28 mouse cellular contexts compared by ENCODE assay signal in the genomic region with DNA sequence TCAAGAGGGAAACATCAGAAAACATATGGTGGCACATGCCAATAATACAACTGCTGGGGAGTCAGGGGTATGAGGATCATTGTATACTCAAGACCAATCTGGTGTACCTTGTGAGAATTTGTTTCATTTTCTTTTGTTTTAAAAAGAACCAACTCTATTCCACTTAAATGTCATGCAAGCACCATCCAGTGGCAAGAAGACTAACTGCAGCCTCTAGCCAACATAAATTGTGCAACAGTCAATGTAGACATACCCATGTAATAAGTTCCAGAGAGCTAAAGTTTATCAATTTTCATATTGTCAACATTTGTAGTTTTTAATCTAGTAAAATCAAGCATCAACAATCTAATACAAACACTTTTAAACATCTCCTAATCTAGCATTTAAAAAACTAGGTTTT. TPM values are rescaled to one million over a fixed set of nuclear protein-coding genes. Genes with fewer than 3 reads are reported as not detected.
DNase-seq lines count a peak whose midpoint lies in the region; ATAC-seq and TF ChIP-seq lines count a peak whose summit lies in the region.
"Had no signal": no experiment of that assay in that cellular context is flagged by ENCODE, and none has a peak within 500 bp of the region (broad histone marks: within the 10 kb centered on the region; RNA-seq: fewer than 3 reads in every experiment).

No protein-coding gene starts in this region.

- H3K36me3 ChIP-seq in forebrain, postnatal 0 days (ENCODE audit: insufficient read depth): no peaks in the 10 kb centered on the region
- peaks cover 22% of the 10 kb centered on the region for H3K36me3 ChIP-seq in forebrain, embryonic 10.5 days (replicated peaks)
- no peaks in the 10 kb centered on the region for H3K36me3 ChIP-seq in E14TG2a.4 (ENCODE audit: insufficient read depth, low read length)
- H3K36me3 ChIP-seq in liver, embryonic 11.5 days (ENCODE audit: control insufficient read depth, insufficient read depth, low read length): no peaks in the 10 kb centered on the region
- H3K36me3 ChIP-seq: embryonic facial prominence, embryonic 13.5 days; limb, embryonic 12.5 days; lung, embryonic 15.5 days; neural tube, embryonic 12.5 days had no signal

- intact Hi-C loops in left cerebral cortex, adult 2 months (cut with DNase I): no loop called here

- H3K4me1 ChIP-seq in forebrain, postnatal 0 days (ENCODE audit: insufficient read depth): no peaks in the 10 kb centered on the region
- no peaks in the 10 kb centered on the region for H3K4me1 ChIP-seq in forebrain, embryonic 10.5 days
- peaks cover under 1% of the 10 kb centered on the region; the same call in 1 of the 2 replicates for H3K4me1 ChIP-seq in E14TG2a.4 (replicated peaks; ENCODE audit: low read depth, low read length)
- peaks cover 6% of the 10 kb centered on the region; the same call in 1 of the 2 replicates for H3K4me1 ChIP-seq in liver, embryonic 11.5 days (replicated peaks; ENCODE audit: control insufficient read depth, insufficient read depth, low read length)
- H3K4me1 ChIP-seq: embryonic facial prominence, embryonic 13.5 days; forebrain, embryonic 13.5 days; hindbrain, embryonic 13.5 days; limb, embryonic 12.5 days; lung, embryonic 15.5 days; neural tube, embryonic 12.5 days had no signal

- no peak overlapping the region for H3K9ac ChIP-seq in forebrain, postnatal 0 days
- H3K9ac ChIP-seq in liver, embryonic 11.5 days (ENCODE audit: low read depth, low read length): no peak overlapping the region
- H3K9ac ChIP-seq: embryonic facial prominence, embryonic 13.5 days; forebrain, embryonic 13.5 days; hindbrain, embryonic 13.5 days; limb, embryonic 12.5 days; liver, embryonic 13.5 days; lung, embryonic 15.5 days; neural tube, embryonic 12.5 days had no signal

- H3K4me3 ChIP-seq in forebrain, postnatal 0 days (ENCODE audit: low read depth, low read length): no peak overlapping the region
- H3K4me3 ChIP-seq in forebrain, embryonic 10.5 days: no peak overlapping the region
- H3K4me3 ChIP-seq in left cerebral cortex, adult 2 months: no peak overlapping the region
- no peak overlapping the region for H3K4me3 ChIP-seq in E14TG2a.4 (replicated peaks; ENCODE audit: low read length)
- H3K4me3 ChIP-seq in liver, embryonic 11.5 days (ENCODE audit: low read depth, low read length): no peak overlapping the region
- H3K4me3 ChIP-seq: embryonic facial prominence, embryonic 13.5 days; erythroblast, embryonic 14.5 days; forebrain, embryonic 13.5 days; hindbrain, embryonic 13.5 days; limb, embryonic 12.5 days; liver, embryonic 13.5 days; lung, embryonic 15.5 days; neural tube, embryonic 12.5 days had no signal

- DNase-seq in forebrain, postnatal 0 days: no peak
- DNase-seq in forebrain, embryonic 10.5 days (ENCODE audit: extremely low spot score, low spot score): no peak
- DNase-seq in left cerebral cortex, adult 2 months (ENCODE audit: extremely low spot score in 1 of 2, low spot score in 2 of 2): no peak
- DNase-seq in left cerebral cortex, adult 9 months (ENCODE audit: low spot score in 2 of 2): no peak
- no peak for DNase-seq in liver, embryonic 11.5 days (ENCODE audit: low spot score)
- DNase-seq: adrenal gland, postnatal 10 days; cerebellum, adult 2 months; cerebellum, postnatal 36 days; embryo, embryonic 11 days; gastrocnemius, postnatal 14 days; heart, adult 18-20 months; kidney, adult 8-10 months; kidney, postnatal 10 days; liver, embryonic 13.5 days; midbrain, embryonic 14.5 days; thymus, postnatal 25 days had no signal

- peak; percentile 19; the same call in 1 of the 2 replicates for TF ChIP-seq CTCF in forebrain, postnatal 0 days (IDR thresholded peaks at IDR 0.05; ENCODE audit: low read depth)
- TF ChIP-seq CTCF in left cerebral cortex, adult 2 months (IDR thresholded peaks at IDR 0.05): peak; percentile 20; the same call in 1 of the 2 replicates
- peak; percentile 45 for TF ChIP-seq CTCF in E14TG2a.4 (conservative IDR thresholded peaks at IDR 0.05; ENCODE audit: low read length)

- no peaks in the 10 kb centered on the region for H3K9me3 ChIP-seq in forebrain, postnatal 0 days (ENCODE audit: low read length)
- H3K9me3 ChIP-seq in forebrain, embryonic 10.5 days: peaks cover 23% of the 10 kb centered on the region
- no peaks in the 10 kb centered on the region for H3K9me3 ChIP-seq in E14TG2a.4 (ENCODE audit: low read length)
- H3K9me3 ChIP-seq in liver, embryonic 11.5 days (ENCODE audit: control insufficient read depth, low read length): no peaks in the 10 kb centered on the region
- H3K9me3 ChIP-seq: embryonic facial prominence, embryonic 13.5 days; G1E; limb, embryonic 12.5 days; liver, embryonic 13.5 days; lung, embryonic 15.5 days; neural tube, embryonic 12.5 days had no signal

- no peak overlapping the region for H3K4me2 ChIP-seq in forebrain, postnatal 0 days (ENCODE audit: low read depth)
- H3K4me2 ChIP-seq in liver, embryonic 11.5 days: no peak overlapping the region
- H3K4me2 ChIP-seq: embryonic facial prominence, embryonic 13.5 days; forebrain, embryonic 13.5 days; hindbrain, embryonic 13.5 days; limb, embryonic 12.5 days; liver, embryonic 13.5 days; lung, embryonic 15.5 days; neural tube, embryonic 12.5 days had no signal

- no peak overlapping the region for H3K27ac ChIP-seq in forebrain, postnatal 0 days (ENCODE audit: low read depth, low read length)
- H3K27ac ChIP-seq in forebrain, embryonic 10.5 days: no peak overlapping the region
- H3K27ac ChIP-seq in left cerebral cortex, adult 2 months: no peak overlapping the region
- no peak overlapping the region for H3K27ac ChIP-seq in liver, embryonic 11.5 days (ENCODE audit: low read depth, low read length)
- H3K27ac ChIP-seq: embryonic facial prominence, embryonic 13.5 days; forebrain, embryonic 13.5 days; hindbrain, embryonic 13.5 days; limb, embryonic 12.5 days; liver, embryonic 13.5 days; lung, embryonic 15.5 days; neural tube, embryonic 12.5 days had no signal

- ATAC-seq in forebrain, postnatal 0 days: no peak
- peak; percentile 82 for ATAC-seq in megakaryocyte-erythroid progenitor cell, adult 5-6 weeks (replicated peaks; ENCODE audit: low FRiP score, low TSS enrichment, poor library complexity, severe bottlenecking)
- ATAC-seq in liver, embryonic 11.5 days (replicated peaks; ENCODE audit: low FRiP score): no peak
- ATAC-seq: activated CD4-positive, CD25-positive, alpha-beta regulatory T cell, adult 4 months; forebrain, embryonic 13.5 days; inflammation-experienced regulatory T-cells, adult 6 months had no signal

- no peaks in the 10 kb centered on the region for H3K27me3 ChIP-seq in forebrain, postnatal 0 days (ENCODE audit: insufficient read depth, low read length)
- H3K27me3 ChIP-seq in forebrain, embryonic 10.5 days (ENCODE audit: poor library complexity, severe bottlenecking): no peaks in the 10 kb centered on the region
- no peaks in the 10 kb centered on the region for H3K27me3 ChIP-seq in E14TG2a.4 (ENCODE audit: insufficient read depth, low read length)
- no peaks in the 10 kb centered on the region for H3K27me3 ChIP-seq in liver, embryonic 11.5 days (replicated peaks; ENCODE audit: control insufficient read depth, insufficient read depth, low read length)
- H3K27me3 ChIP-seq: embryonic facial prominence, embryonic 13.5 days; forebrain, embryonic 13.5 days; hindbrain, embryonic 13.5 days; limb, embryonic 12.5 days; liver, embryonic 13.5 days; lung, embryonic 15.5 days; neural tube, embryonic 12.5 days had no signal

RNA-seq across cellular contexts. Expression of a gene that starts 39.0 kb away (rescaled TPM):
- total RNA-seq in forebrain, postnatal 0 days (2014; rRNA removed): 204 and 237 TPM in 2 replicates
- polyA plus RNA-seq in forebrain, postnatal 0 days (2015; fragmentation: Nextera tagmentation; extraction: Ambion mirVana): 130 and 151 TPM in 2 replicates
- polyA plus RNA-seq in forebrain, embryonic 10.5 days (2016; fragmentation: Nextera tagmentation; extraction: Ambion mirVana): 69.4 and 71.5 TPM in 2 replicates
- 100 to 1,000 TPM; 132 to 134 TPM for total RNA-seq in left cerebral cortex, adult 2 months (2021)
- 71.0 and 79.4 TPM in 2 replicates for total RNA-seq in megakaryocyte-erythroid progenitor cell, adult 5-6 weeks (2014; fragmentation: Nextera tagmentation)
- 114 and 151 TPM in 2 replicates for total RNA-seq in megakaryocyte-erythroid progenitor cell, adult 5-6 weeks (2017)
- 70.9 and 71.1 TPM in 2 replicates for polyA plus RNA-seq in liver, embryonic 11.5 days (2014; fragmentation: Nextera tagmentation; extraction: Ambion mirVana)
